Mouse (Mus musculus): ENCODE results near the gene Hibadh. TPM values are rescaled to one million over a fixed set of nuclear protein-coding genes. Genes with fewer than 3 reads are reported as not detected.
"Not testable (repeated sequence)": the region's sequence is repeated elsewhere in the genome, so short reads cannot be mapped to it uniquely, and the experiment has no call there.

Hibadh gene
- total and polyA plus RNA-seq, 2 experiments, result 225 to 308 TPM

DNA sequence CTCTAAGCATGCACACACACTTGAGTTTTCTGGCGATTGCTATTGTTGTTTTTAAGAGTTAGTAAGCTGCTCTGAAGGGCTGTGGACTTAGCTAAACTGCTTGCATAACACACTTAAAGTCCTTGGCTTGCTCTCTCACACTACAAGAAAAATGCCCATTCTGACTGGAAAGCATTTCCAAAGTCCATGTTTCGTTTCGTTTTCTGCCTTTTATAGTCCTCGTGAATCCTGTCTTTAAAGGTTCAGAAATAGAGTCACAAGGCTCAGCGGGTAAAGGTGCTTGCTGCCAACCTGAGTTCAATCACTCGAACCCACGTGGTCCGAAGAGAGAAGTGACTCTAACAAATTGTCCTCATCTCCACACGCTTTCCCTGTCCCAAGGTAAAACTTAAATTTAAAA is 39.4 kb upstream of the Hibadh start:
- peak; percentile 94 for DNase-seq (ENCODE audit: extremely low read depth, low read depth, low spot score)
- WGBS, result 42% methylated on average over 9 of the region's 9 CpGs
- Histone ChIP-seq H3K9ac (ENCODE audit: low read depth, low read length) (no peak overlapping the region), H3K36me3 (ENCODE audit: control insufficient read depth, insufficient read depth, low read length) (no peaks in the 10 kb centered on the region), H3K79me2 (ENCODE audit: control insufficient read depth, insufficient read depth, low read length) (no peaks in the 10 kb centered on the region), H3K4me3 (ENCODE audit: insufficient read depth, low read depth, low read length) (no peak overlapping the region), H3K4me1 (ENCODE audit: control insufficient read depth, insufficient read depth, low read length) (peaks cover 22% of the 10 kb centered on the region), H3K27me3 (ENCODE audit: control insufficient read depth, insufficient read depth, low read length) (no peaks in the 10 kb centered on the region), H3K27ac (replicated peaks; ENCODE audit: insufficient read depth, low read depth, low read length) (peak overlapping the region; percentile 46; the same call in 1 of the 2 replicates)
- no peak for TF ChIP-seq CTCF (IDR thresholded peaks at IDR 0.05; ENCODE audit: low read depth, low read length)
- TF ChIP-seq POLR2A (IDR thresholded peaks at IDR 0.05; ENCODE audit: extremely low read depth, insufficient read depth, low read length), result no peak

DNA sequence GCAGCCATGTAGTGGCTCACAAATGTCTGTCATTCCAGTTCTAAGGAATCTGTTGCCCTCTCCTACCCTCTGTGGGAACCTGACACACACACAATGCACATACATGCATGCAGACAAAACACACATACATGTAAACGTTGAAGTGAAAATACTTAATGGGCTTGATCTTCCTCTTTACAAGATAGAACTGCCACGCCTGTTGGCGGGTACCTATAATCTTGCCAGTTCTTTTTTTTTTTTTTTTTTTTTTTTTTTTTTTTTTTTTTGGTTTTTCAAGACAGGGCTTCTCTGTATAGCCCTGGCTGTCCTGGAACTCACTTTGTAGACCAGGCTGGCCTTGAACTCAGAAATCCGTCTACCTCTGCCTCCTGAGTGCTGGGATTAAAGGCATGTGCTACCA is 37.3 kb upstream of the Hibadh start:
- not testable (repeated sequence) for H3K36me3 ChIP-seq (ENCODE audit: control insufficient read depth, insufficient read depth, low read length); DNase-seq (ENCODE audit: extremely low read depth, low read depth, low spot score); H3K9ac ChIP-seq (ENCODE audit: low read depth, low read length); H3K27ac ChIP-seq (replicated peaks; ENCODE audit: insufficient read depth, low read depth, low read length); H3K79me2 ChIP-seq (ENCODE audit: control insufficient read depth, insufficient read depth, low read length); H3K27me3 ChIP-seq (ENCODE audit: control insufficient read depth, insufficient read depth, low read length); H3K4me3 ChIP-seq (ENCODE audit: insufficient read depth, low read depth, low read length)
- peaks cover 20% of the 10 kb centered on the region for H3K4me1 ChIP-seq (ENCODE audit: control insufficient read depth, insufficient read depth, low read length)
- 82% methylated on average over 4 of the region's 4 CpGs for WGBS

DNA sequence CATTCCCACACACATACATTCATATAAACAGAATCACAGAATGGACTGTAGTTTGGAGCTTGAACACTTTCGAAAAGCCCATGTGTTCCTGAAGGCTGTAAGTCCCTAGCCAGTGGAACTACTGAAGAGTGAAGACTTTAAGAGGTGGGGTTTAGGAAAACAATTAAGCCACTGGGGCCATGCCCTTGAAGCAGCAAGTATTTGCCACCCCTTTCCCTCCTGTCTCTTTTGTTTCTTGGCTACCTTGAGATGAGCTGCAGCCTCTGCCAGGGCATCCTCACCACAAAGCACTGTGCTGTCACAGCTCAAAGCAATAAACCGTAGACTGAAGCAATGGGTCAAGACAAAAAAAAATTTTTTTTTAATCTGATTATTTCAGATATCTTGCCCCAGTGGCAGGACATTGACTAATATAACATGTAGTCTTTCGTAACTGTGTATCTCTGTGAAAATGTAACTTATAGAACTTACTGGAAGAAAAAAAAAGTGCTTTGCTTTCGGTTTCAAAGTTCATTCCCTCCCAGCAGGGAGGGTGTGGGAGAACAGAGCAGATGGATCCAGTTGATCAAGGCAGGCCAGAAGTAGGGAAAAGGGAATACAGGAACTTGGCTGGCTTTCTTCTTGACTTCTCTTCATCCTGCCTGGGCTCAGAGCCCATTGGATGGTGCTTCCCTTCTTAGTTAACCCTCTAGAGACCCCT is 35.2 kb upstream of the Hibadh start:
- peak overlapping the region; percentile 23 for H3K27ac ChIP-seq (replicated peaks; ENCODE audit: insufficient read depth, low read depth, low read length)
- TF ChIP-seq CTCF (IDR thresholded peaks at IDR 0.05; ENCODE audit: low read depth, low read length) (no peak), POLR2A (IDR thresholded peaks at IDR 0.05; ENCODE audit: extremely low read depth, insufficient read depth, low read length) (no peak)
- H3K9ac ChIP-seq (ENCODE audit: low read depth, low read length), result no peak overlapping the region
- DNase-seq (ENCODE audit: extremely low read depth, low read depth, low spot score), result peak; percentile 82
- 25% methylated on average over 4 of the region's 4 CpGs for WGBS
- no peaks in the 10 kb centered on the region for H3K79me2 ChIP-seq (ENCODE audit: control insufficient read depth, insufficient read depth, low read length)
- H3K27me3 ChIP-seq (ENCODE audit: control insufficient read depth, insufficient read depth, low read length), result no peaks in the 10 kb centered on the region
- no peaks in the 10 kb centered on the region for H3K36me3 ChIP-seq (ENCODE audit: control insufficient read depth, insufficient read depth, low read length)
- H3K4me1 ChIP-seq (ENCODE audit: control insufficient read depth, insufficient read depth, low read length), result peaks cover 12% of the 10 kb centered on the region; the same call in 1 of the 2 replicates
- H3K4me3 ChIP-seq (ENCODE audit: insufficient read depth, low read depth, low read length), result no peak overlapping the region

DNA sequence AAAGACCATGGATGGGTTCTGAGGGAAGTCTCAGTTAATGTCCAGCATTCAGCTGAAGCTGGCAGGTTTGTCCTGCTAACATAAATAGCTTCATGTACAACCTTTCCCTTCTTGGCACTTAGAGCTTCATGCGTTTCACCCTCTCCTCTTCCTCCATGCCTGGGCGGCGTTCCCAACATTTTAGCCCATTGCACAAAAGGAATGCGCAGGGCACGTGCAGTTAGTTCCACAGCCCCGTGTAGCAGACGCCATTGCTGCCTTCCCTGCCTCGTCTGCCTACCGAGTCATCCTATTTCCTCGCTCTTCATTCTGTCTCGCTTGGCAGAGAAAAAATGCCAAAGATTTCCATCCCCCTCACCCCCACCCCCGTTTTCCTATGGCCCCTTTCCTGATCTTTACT is 34.4 kb upstream of the Hibadh start:
- Histone ChIP-seq H3K79me2 (ENCODE audit: control insufficient read depth, insufficient read depth, low read length) (no peaks in the 10 kb centered on the region), H3K4me3 (ENCODE audit: insufficient read depth, low read depth, low read length) (no peak overlapping the region), H3K27ac (replicated peaks; ENCODE audit: insufficient read depth, low read depth, low read length) (no peak overlapping the region), H3K36me3 (ENCODE audit: control insufficient read depth, insufficient read depth, low read length) (no peaks in the 10 kb centered on the region), H3K9ac (ENCODE audit: low read depth, low read length) (no peak overlapping the region), H3K4me1 (ENCODE audit: control insufficient read depth, insufficient read depth, low read length) (peaks cover 7% of the 10 kb centered on the region; the same call in 1 of the 2 replicates), H3K27me3 (ENCODE audit: control insufficient read depth, insufficient read depth, low read length) (no peaks in the 10 kb centered on the region)
- DNase-seq (ENCODE audit: extremely low read depth, low read depth, low spot score), result no peak
- TF ChIP-seq CTCF (IDR thresholded peaks at IDR 0.05; ENCODE audit: low read depth, low read length), result no peak
- no peak for TF ChIP-seq POLR2A (IDR thresholded peaks at IDR 0.05; ENCODE audit: extremely low read depth, insufficient read depth, low read length)
- WGBS, result 83% methylated on average over 12 of the region's 12 CpGs

DNA sequence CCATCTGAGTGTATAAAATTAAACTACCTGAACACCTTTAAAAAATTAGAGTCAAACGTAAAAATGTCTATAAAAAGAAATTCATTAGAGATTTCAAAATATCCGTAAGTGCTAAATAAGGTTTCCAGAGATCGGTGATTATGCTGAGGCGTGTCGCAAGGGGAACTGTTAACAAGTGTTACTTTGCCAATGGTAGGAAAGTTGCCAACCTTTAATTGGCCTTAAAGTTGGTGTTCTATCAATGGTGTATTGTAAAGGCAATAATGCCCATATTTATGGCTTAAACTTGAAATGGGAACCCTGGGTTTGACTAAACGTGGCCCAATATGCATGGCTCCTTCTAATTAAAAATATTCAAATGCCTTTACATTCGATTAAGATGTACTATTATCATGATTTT is 33.5 kb upstream of the Hibadh start:
- Histone ChIP-seq H3K4me3 (ENCODE audit: insufficient read depth, low read depth, low read length) (no peak overlapping the region), H3K27me3 (ENCODE audit: control insufficient read depth, insufficient read depth, low read length) (no peaks in the 10 kb centered on the region), H3K4me1 (ENCODE audit: control insufficient read depth, insufficient read depth, low read length) (peaks cover 5% of the 10 kb centered on the region; the same call in 1 of the 2 replicates), H3K36me3 (ENCODE audit: control insufficient read depth, insufficient read depth, low read length) (no peaks in the 10 kb centered on the region), H3K79me2 (ENCODE audit: control insufficient read depth, insufficient read depth, low read length) (no peaks in the 10 kb centered on the region), H3K9ac (ENCODE audit: low read depth, low read length) (no peak overlapping the region), H3K27ac (replicated peaks; ENCODE audit: insufficient read depth, low read depth, low read length) (no peak overlapping the region)
- TF ChIP-seq POLR2A (IDR thresholded peaks at IDR 0.05; ENCODE audit: extremely low read depth, insufficient read depth, low read length), result no peak
- TF ChIP-seq CTCF (IDR thresholded peaks at IDR 0.05; ENCODE audit: low read depth, low read length), result no peak
- 81% methylated on average over 7 of the region's 7 CpGs for WGBS
- peak; percentile 40 for DNase-seq (ENCODE audit: extremely low read depth, low read depth, low spot score)

DNA sequence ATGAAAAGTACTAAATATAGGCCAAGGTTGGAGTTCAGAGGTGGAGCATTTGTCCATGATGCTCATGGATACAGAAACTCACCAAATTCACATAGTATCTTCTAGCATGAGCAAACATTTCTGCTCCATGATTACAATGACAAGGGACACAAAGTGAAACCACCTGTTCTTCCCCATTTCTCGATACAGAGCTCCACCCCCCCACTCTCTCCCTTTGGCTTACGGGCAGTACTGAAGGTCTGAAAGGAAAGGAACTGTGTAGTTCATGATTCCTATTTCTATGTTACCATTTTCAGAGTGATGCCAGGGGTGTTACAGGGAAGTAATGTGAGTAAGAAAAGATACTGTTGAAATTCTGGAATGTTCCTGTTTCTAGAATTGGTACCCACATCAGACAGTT is 32.4 kb upstream of the Hibadh start:
- 79% methylated on average over 2 of the region's 2 CpGs for WGBS
- Histone ChIP-seq H3K4me3 (ENCODE audit: insufficient read depth, low read depth, low read length) (no peak overlapping the region), H3K27ac (replicated peaks; ENCODE audit: insufficient read depth, low read depth, low read length) (no peak overlapping the region), H3K36me3 (ENCODE audit: control insufficient read depth, insufficient read depth, low read length) (no peaks in the 10 kb centered on the region), H3K79me2 (ENCODE audit: control insufficient read depth, insufficient read depth, low read length) (no peaks in the 10 kb centered on the region), H3K27me3 (ENCODE audit: control insufficient read depth, insufficient read depth, low read length) (no peaks in the 10 kb centered on the region), H3K9ac (ENCODE audit: low read depth, low read length) (no peak overlapping the region), H3K4me1 (ENCODE audit: control insufficient read depth, insufficient read depth, low read length) (peaks cover 5% of the 10 kb centered on the region; the same call in 1 of the 2 replicates)
- TF ChIP-seq POLR2A (IDR thresholded peaks at IDR 0.05; ENCODE audit: extremely low read depth, insufficient read depth, low read length) (no peak), CTCF (IDR thresholded peaks at IDR 0.05; ENCODE audit: low read depth, low read length) (no peak)
- DNase-seq (ENCODE audit: extremely low read depth, low read depth, low spot score), result no peak

Data from liver, adult 2 months (tissue).